Mouse (Mus musculus) G1E (cell line): ENCODE results near the gene Tac2.

Experiments
- CTCF ChIP-seq: IDR thresholded peaks from 2 replicates; pipeline ENCODE4 v1.5.1; 2012; ENCODE audit warnings: low read depth, low read length, inconsistent platforms, mixed read lengths
- GATA1 ChIP-seq: IDR thresholded peaks from 2 replicates; pipeline ENCODE4 v1.6.1; 2012; ENCODE audit warnings: borderline replicate concordance, low read length, inconsistent platforms, mixed read lengths
- POLR2AphosphoS5 ChIP-seq: IDR thresholded peaks from 2 replicates; pipeline ENCODE4 v1.6.1; 2012; ENCODE audit warnings: low read depth, low read length, inconsistent platforms; ENCODE audit not compliant: insufficient replicate concordance
- TAL1 ChIP-seq: conservative IDR thresholded peaks from 2 replicates; pipeline ENCODE4 v1.6.1; 2012; ENCODE audit warnings: low read depth, low read length, inconsistent platforms, mixed read lengths

- TF ChIP-seq TAL1 (no peak), CTCF (no peak), GATA1 (no peak), POLR2AphosphoS5 (no peak)
Observed at GRCm38 (mm10) chr10:127776011-127776410, 51.7 kb downstream of the Tac2 start, which contains the start of gene Rdh9.
